Mouse (Mus musculus) forelimb bud, embryonic 11.5 days (tissue): ENCODE results near the gene Mms19.
"Not testable (repeated sequence)": the region's sequence is repeated elsewhere in the genome, so short reads cannot be mapped to it uniquely, and the experiment has no call there.

Source experiments
- DNase-seq: peaks from one replicate; pipeline ENCODE4 v3.0.0-alpha.2; 2012; ENCODE audit warnings: low read depth, low spot score

Gene Mms19

GRCm38 (mm10) chr19:41933179-41934086 is 47.5 kb downstream of the Mms19 start, which contains the start of the genes Exosc1 and Zdhhc16:
Gene Exosc1 (minus strand): TSS chr19:41933423.
Gene Zdhhc16 (plus strand): TSS chr19:41933480.
- DNase-seq = peak; percentile 97

GRCm38 (mm10) chr19:41932686-41933085 is 48.3 kb downstream of the Mms19 start:
- DNase-seq = no peak

GRCm38 (mm10) chr19:41920412-41921067 is 60.4 kb downstream of the Mms19 start:
- no peak for DNase-seq

GRCm38 (mm10) chr19:41919471-41919870 is 61.5 kb downstream of the Mms19 start:
- no peak for DNase-seq

GRCm38 (mm10) chr19:41916853-41917252 is 64.1 kb downstream of the Mms19 start:
- no peak for DNase-seq

- no peak for DNase-seq
Measured at GRCm38 (mm10) chr19:41915294-41915693, 65.7 kb downstream of the Mms19 start.

GRCm38 (mm10) chr19:41914592-41914882 is 66.4 kb downstream of the Mms19 start:
- DNase-seq = not testable (repeated sequence)

- DNase-seq = no peak
Measured at GRCm38 (mm10) chr19:41913774-41914591, 67.0 kb downstream of the Mms19 start.

GRCm38 (mm10) chr19:41912121-41913080 is 68.6 kb downstream of the Mms19 start:
- DNase-seq = no peak

- DNase-seq = peak; percentile 97
Measured at GRCm38 (mm10) chr19:41911178-41912073, 69.5 kb downstream of the Mms19 start, which contains the start of gene Pgam1. Gene Pgam1 (plus strand): TSS chr19:41911923.

- no peak for DNase-seq
Measured at GRCm38 (mm10) chr19:41910396-41910795, 70.6 kb downstream of the Mms19 start.

- DNase-seq = no peak
Measured at GRCm38 (mm10) chr19:41908736-41909135, 72.2 kb downstream of the Mms19 start.

- no peak for DNase-seq
Measured at GRCm38 (mm10) chr19:41907079-41907760, 73.7 kb downstream of the Mms19 start.

- no peak for DNase-seq
Measured at GRCm38 (mm10) chr19:41906311-41907078, 74.5 kb downstream of the Mms19 start.

GRCm38 (mm10) chr19:41905246-41905645 is 75.7 kb downstream of the Mms19 start:
- no peak for DNase-seq

- DNase-seq = no peak
Measured at GRCm38 (mm10) chr19:41902848-41903593, 77.9 kb downstream of the Mms19 start.

GRCm38 (mm10) chr19:41901696-41902095 is 79.3 kb downstream of the Mms19 start:
- DNase-seq = no peak
